Mouse (Mus musculus) cerebellum, adult 8-10 months (tissue): ENCODE data around the gene Relch.
"Not testable (repeated sequence)": the region's sequence is repeated elsewhere in the genome, so short reads cannot be mapped to it uniquely, and the experiment has no call there.

ENCODE experiments used
- DNase-seq: peaks from one replicate; pipeline ENCODE4 v3.0.0; 2022

The Relch gene

DNA sequence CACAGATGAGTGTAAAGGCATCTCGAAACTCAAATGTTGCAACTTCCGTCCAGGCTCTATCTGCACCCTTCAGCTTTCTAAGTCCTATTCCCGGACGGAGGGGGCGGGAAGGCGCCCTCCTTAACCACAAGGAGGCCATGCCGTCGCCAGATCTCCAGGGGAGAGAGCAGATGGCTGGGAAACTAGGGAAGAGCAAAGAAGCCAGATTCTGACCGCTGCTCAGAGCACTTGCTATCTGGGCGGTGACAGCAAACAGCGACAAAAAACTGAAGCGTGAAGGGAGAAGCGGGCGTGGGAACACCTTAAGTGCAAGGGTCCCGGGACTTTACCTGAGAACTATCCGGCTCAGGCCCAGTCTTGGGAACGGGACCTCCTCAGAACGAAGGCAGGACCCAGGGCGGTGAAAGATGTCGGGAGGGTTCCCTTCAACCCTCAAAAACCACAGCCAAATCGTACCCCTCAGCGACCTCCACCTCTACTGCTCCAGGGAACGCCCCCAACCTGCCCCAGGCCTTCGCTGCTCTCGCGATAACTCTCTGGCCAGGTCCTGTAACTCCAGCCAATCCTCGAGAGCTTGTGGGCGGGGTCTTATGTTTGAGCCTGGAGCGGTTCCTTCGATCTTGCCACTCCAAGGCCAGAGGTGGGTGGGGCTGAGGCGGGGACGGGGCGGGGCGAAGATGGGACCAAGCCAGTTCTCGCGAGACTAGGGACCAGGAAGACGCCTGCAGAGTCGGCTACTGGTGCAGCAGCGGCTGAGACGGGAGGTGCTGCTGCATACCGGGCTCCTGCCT, at the start of gene Relch, which contains the start of gene Pign:
Relch (plus strand) TSS at position 691 of the 791 bp plus-strand sequence.
Pign (minus strand) TSS at position 507 of the 791 bp plus-strand sequence.
- DNase-seq, result peak; percentile 96

DNA sequence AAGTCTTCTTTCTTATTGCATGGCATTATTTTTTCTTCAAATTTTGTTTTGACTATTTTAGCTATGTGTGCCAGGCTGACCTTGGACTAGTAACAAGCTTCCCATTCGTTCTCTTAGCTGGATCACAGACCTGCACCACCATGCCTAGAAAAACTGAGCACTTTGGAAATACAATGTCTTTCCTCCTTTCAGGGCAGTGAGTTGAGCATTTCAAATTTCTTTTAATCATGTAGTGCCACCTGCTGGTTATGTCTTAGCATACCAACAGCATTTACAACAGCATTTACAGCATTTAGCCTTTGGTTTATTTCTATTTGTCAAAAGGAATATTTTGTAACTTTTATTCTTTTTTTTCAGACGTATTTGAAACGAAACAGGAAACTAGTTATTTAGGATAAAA, 33.2 kb upstream of the Relch start:
- peak; percentile 42 for DNase-seq

DNA sequence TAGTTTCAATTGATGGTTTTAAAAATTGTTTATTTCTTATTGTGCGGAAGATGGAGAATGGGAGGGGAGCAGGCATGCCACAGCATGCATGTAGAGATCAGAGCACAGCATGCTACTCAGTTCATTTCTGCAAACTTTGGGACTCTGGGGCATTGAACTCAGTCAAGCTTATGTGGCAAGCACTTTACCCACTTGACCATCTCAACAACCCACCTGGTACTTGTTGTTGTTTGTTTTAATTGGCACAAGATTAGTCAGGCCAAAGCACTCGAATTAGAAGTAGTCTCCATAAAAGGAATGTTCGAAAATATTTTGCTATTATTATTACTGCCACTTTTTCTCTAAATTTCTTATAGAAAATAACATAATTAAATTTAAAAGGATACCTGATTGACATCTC, 19.6 kb upstream of the Relch start:
- DNase-seq, result no peak

DNA sequence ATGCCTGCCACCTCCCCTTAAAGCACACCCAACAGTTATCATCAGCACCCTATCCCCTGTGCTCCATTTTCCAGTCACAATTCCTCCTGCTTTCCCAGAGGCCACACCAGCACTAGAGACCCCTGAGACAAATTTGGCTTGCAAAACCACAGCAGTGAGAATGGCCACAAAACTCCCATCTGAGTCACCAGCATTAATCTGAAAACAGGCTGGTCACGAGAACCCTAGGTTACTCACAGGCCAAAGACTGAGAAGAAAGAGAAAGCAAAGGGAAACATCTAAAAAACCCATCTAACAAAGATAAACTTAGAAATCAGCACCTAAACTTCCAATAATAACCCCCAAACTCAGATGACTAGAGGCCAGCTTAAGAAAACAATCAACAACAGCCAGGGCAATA, 13.0 kb upstream of the Relch start:
- no peak for DNase-seq

DNA sequence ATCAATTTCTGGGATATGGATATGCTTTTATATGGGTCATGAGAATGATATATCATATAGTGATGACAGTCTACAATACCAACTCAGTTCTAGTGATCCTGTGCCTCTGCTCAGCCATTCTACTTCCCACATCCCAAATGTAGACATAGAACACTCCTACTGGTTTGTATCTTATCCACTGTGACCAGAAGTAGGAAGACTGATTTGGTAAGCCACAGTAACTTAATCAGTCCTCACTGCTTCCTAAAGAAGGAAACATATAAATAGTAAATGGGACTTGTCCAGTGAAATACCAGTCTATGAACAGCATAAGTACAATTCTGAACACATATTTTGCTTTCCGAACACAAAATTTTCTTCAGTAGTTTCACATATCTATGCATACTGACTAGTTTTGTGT, 9.7 kb upstream of the Relch start:
- no peak for DNase-seq

DNA sequence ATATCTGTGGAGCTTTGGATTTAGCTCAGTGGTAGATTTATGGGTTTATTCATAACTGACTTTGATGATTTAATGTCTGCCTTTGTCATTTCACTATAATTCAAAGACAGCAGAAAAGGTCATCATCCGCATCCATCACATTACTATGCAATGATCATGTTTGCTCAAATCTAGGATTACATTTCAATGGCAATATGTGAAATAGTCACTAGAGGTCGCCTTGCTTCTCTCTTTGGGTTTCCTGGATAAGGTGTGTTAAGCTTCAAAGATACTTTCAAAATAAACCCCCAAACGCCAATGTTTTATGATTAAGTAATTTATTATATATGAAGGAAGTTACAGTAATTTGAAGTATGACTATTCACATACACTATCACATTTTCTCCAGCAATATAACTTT, 3.6 kb upstream of the Relch start:
- DNase-seq, result peak; percentile 51

DNA sequence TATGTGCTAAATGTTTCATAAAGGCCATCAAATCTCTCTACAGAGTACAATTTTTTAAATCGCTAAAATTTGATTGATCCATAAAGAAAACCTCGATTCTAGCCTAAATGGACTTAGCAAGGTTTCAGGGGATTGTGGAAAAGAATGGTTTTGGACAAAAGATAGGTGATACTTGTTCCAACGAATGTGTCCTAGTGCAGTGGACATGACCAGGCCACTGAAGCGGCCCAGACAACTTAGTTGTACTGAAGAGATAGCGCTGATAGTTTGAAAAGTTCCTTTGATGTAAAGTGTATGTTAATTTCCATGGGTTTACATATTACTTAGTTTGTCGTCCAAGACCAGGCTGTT, 866 bp upstream of the Relch start:
- DNase-seq, result no peak

DNA sequence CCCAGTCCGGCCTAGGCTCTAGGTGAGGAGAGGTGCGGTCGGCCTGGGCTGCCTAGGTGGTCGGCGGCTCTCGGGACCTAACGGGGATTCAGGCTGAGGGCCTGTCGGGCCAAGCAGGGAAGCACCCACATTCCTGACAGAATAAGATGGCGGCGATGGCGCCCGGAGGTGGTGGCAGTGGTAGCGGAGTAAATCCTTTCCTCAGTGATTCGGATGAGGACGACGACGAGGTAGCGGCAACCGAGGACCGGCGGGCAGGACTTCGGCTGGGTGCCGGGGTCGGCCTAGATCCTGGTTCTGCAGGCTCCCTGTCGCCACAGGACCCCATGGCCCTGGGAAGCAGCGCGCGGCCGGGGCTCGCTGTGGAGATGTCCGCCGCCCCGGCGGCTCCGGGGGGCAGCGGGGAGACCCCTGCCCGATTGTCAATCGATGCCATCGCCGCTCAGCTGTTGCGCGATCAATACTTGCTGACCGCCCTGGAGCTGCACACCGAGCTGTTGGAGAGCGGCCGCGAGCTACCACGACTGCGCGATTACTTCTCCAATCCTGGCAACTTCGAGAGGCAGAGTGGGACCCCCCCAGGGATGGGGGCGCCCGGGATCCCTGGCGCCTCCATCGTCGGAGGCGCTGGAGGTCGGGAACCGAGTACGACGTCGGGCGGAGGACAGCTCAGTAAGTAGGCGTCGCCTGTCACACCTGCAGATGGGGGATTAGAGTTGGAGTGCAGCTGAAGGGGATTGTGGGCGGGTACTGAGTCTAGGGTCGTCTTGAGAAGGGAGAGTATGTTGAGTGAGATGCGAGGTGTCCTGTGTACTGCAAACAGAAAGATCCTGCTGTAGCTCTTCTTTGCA, 526 bp downstream of the Relch start:
- DNase-seq, result no peak

DNA sequence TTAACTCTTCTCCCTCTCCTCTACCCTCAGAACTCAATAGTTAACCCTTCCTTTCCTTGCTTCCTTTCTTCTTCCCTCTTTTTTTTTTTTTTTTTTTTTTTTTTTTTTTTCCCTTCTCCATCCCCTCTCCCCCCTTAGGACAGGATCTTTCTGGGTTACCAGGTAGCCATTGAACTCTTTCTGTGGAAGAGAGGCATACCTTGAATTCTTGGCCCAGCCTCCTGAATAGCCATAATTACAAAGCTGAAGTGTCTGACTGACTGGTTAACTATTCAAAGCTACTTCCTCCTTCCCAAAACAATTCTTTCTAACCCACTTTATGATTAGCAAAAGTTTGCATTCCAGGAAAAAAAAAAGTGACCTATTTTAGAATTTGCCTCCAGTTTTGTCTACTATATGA, 6.0 kb downstream of the Relch start:
- no peak for DNase-seq

DNA sequence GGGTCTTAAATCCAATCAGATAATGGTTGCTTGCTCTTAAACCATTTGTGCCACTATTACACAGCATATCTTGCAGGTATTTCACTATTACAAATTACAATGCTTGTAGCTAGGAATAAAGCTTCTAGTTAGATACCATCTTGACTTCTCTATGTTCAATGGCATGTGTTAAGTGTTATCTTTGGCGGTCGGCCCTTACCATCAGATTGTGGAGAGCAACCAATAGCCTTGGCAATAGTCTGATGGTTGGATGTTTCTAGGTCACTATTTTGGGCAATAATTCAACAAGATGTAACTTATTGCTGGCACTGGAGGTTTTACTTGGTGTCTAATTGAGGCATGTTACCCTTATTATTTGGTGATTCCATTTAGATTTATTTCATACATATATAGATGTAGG, 11.1 kb downstream of the Relch start:
- no peak for DNase-seq

DNA sequence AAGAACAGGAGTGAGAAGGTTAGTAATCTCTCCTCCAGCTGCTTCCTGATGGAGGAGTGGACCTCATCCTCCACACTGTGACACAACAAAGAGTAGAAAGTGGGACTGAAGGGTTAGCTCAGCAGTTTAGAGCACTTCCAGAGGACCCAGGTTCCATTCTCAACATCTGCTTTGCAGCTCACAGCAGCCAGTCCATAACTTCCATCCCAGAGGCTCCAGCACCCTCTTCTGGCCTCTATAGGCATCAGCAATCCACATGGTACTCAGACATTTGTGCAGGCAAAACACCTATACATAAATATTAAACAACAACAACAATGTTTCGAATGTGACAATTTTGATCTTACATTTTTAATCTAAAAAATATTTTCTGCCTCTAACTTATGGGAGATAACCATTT, 16.9 kb downstream of the Relch start:
- DNase-seq, result no peak

DNA sequence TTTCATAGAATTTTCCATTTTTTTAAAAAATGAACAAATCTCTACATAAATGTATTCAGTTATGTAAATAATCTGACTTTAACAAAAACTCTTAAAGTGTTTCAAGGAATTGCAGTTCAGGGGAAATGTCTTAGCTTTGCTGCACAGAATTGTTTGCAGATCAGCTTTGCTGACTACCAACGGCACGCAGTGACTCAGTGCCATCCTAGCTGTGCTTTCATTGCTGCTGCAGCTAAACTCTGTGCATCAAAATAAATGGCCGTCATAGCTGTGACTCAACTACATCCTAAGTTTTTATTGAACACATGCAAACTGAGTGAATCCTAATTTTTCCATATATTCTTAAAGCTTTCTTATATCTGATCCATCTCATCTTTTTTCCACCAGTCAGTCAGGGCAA, 21.8 kb downstream of the Relch start:
- DNase-seq, result no peak

DNA sequence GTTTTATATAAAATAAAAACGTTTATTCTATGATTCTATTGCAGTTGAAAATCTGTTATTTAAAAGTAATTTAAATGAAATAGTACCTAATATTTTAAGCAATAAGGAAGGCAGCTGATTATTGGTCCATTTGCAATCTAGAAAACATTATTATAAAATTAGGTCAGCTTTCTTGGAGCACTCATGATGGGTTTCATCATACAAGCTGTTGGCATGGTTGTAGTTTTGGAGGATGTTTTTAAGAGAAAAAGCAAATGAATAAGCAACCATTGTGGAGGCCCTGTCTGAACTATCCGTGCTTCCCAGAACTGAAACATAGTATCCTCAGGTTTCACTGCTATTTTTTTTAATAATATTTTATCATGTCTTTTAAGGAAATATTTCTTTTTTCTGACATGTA, 31.9 kb downstream of the Relch start:
- DNase-seq, result no peak

DNA sequence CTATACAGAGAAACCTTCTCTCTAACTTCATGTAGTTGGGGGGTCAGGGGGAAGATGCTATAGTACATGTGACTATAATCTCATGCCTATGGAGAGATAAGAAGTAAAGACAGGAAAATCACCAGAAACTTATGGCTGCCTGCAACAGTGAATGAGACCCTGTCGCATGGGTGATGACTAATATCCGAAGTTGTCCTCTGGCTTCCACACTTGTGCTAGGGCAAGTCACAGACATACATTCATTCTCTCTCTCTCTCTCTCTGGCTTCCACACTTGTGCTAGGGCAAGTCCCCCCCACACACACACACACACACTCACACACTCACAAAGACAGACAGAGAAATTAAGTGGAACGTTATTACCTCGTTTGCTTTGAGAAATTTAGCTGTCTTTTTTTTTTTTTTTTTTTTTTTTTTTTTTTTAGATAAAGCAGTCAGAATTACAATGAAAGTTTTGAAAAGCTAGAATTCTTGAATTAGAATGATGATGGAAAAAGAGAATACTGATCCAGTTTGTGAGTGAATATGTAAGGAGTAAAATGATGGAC, 37.4 kb downstream of the Relch start:
- DNase-seq, result no peak

DNA sequence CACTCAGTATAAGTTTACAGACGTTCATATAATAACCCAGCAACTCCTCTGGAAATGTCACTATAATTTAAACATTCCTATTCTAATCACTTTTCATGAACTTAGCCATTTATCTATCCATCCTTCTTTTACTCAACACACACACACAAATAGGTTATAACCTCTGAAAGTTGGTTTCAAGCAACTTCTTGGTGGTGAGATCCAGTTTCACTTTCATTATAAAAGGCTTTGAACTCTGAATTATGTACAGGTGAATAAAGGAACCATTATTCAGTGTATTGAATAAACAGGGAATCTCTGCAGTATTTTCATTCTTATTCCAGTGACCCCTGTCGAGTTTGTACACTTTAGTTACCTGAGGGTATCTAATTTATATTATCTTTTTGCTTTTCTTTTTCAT, 45.8 kb downstream of the Relch start:
- DNase-seq, result no peak

DNA sequence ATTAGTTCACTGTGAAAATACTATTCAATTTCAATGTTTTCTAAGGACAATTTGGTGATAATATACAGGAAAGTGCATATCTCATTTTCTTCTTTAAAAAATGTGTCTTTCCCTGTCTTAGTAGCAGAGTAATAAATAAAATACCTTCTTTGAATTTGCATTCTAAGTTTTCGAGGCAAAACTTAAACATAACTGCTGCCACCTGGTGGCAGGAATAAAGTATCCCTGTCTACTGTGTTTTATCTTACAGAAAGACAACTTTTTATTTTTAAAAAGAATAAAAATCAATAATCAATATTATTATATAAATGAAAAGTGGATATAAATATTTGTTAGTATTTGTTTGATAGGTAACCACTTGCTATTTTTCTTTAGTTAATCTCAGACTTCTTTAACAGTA, 47.6 kb downstream of the Relch start:
- no peak for DNase-seq

DNA sequence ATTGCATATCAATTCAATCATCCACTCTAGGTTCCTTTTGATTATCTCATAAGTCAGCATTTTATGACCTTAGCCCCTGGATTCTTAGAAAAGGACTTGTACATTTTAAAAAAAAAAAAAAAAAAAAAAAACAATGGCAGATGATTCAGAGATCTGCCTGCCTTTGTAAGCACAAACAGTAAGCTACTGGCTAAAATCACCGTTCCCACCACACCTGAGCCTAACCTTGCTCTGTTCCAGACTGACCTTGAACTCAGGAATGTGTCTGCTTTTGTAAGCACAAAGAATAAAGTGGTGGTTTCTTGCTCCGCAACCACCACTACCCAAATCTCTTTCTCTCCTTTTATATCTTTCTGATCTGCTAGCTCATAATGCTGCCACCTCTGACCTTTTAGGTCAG, 49.2 kb downstream of the Relch start:
- no peak for DNase-seq

DNA sequence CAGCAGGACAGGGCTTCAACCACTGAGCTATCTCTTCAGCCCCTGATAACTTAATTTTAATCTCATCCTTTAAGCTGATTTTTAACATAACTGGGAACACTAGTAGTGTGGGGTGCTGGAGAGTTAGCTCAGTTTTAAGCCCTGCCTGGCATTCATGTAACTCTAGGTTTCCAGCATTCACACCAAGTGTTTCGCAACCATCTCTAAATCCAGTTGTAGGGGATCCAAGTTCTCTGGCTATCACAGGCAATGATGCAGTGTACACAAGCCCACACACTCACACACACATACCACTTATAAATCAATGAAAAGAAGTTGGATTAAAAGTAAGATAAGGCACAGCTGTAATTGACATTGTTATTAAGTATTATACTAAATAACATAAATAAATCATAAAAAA, 54.7 kb downstream of the Relch start:
- DNase-seq, result no peak

DNA sequence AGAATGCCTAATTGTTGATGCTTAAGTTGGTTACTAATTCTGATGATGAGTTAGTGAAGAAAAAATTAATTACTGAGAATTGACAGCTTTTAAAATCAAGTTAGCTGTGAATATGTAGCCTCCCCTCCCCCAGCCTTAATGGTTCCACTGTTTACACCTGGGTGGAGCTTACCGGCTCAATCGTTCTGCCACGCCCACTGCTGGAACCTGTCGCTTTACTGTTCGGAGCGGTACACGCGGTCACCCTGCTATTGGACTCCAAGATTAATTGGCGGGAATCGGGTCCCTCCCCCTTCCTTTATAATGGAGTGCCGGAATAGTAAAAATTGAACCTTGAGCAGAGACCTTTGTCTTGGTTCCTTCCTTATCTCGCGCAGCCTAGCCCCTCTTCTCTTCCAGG, 65.6 kb downstream of the Relch start:
- DNase-seq, result not testable (repeated sequence)

DNA sequence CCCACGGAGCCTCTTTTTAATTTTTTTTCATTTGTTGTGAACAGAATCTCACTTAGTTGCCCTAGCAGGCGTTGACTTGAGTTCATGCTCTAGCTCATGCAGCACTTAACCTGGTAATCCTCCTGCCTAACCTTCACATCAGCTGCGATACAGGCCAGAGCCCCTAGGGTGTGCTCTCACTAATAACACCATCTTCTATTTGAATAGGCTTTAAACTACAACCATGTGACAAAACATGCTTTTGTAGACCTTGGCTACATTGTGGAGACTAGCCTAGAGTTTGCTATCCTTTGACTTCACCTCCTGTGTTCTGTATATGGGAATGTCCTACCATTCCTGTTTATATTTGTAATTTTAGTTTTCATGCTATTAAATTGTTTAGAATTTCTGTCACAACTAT, 71.7 kb downstream of the Relch start:
- DNase-seq, result no peak

DNA sequence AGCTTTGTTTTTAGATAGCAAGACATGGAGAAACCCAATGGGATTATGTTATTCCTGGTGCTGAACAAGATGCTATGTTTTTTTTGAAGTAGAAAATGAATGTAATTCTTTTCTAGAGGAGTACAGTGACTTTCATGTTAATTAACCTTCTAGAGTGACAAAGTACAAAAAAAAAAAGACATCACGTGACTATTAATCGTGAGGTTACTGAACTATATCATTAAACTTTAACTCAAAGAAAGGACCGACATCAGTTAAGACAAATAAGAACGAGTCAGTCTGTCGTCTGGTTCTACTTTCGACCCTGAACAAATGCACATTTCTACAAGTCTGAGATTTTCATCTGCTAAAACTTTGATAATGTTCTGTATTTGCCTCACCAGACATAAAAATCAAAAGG, 74.7 kb downstream of the Relch start:
- no peak for DNase-seq

DNA sequence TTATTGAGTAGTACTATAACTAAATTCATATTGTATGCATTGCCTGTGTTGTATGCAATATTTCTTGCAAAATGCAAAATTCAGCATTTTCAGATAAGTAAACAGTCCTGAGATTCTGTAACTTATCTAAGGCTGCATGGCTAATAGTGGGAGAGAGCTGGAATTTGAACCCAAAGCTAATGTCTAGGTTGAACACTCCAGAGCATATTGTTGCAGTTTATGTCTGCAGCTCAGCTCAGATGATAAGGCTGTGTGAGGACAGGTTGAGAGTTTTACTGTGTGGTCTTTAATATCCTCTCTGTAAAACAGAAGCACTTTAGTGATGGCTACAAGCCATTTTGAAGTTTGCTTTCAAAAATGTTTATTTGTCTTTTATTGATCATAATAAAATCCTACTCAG, 75.8 kb downstream of the Relch start:
- DNase-seq, result no peak

DNA sequence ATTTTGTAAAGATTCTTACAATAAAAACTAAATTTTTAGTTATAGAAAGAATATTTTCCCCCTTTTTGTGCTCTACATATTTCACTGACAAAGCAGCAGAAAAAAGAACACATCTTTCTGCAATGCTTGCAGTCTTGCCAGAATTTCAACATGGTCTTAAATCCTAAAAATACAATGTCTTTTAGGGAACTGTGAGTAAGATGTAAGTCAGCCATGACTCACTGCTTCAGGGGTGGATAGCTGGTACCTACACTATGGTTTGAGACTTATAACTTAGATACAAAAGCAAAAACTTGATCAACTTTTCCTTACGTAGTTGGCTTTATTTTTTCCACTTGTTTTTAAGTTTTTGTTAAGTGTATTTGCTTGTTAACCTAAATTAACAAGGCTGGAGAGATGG, 78.8 kb downstream of the Relch start:
- no peak for DNase-seq

DNA sequence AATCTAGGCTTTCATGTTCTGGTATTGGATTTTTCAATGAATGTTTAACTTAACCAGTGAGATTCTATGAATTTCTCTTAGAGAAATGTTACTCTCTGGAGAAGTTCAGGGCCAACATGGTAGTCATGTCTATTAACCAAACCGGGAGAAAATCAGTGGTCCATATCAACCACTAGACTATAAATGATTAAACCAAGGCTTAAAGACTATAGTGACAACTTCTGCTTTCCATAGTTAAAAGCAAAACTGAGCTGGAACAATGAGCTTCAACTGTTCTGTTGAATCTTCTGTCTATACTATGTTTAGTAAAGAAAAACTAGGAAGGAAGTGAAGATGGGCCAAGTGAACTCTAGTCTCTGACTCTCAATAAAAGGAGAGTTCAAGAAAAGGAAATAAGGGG, 82.8 kb downstream of the Relch start:
- no peak for DNase-seq
